Mouse (Mus musculus) brain, embryonic 14.5 days (tissue): ENCODE measurements around the gene Gm7075. TPM values are rescaled to one million over a fixed set of nuclear protein-coding genes. Genes with fewer than 3 reads are reported as not detected.
A peak's percentile ranks its signal among the peaks of the same experiment; 100 is the strongest.
"Not testable (repeated sequence)": the region's sequence is repeated elsewhere in the genome, so short reads cannot be mapped to it uniquely, and the experiment has no call there.

ENCODE experiments used
- DNase-seq: peaks from one replicate; pipeline ENCODE4 v3.0.0-alpha.2; 2011; ENCODE audit warnings: low read depth
- CTCF ChIP-seq: fragments of 200-500 bp; IDR thresholded peaks from 2 replicates; pipeline ENCODE4 v1.5.1; 2012; ENCODE audit warnings: inconsistent platforms, mild to moderate bottlenecking, moderate library complexity, borderline replicate concordance; ENCODE audit not compliant: insufficient read depth, insufficient read length; ENCODE audit errors: extremely low read depth
- POLR2A ChIP-seq: fragments of 200-500 bp; IDR thresholded peaks from 2 replicates; pipeline ENCODE4 v1.6.1; 2012; ENCODE audit warnings: mild to moderate bottlenecking, inconsistent platforms, borderline replicate concordance; ENCODE audit not compliant: poor library complexity, insufficient read depth, insufficient read length, severe bottlenecking; ENCODE audit errors: extremely low read depth
- polyA plus RNA-seq: library from polyadenylated mRNA; depleted of rRNA; stranded (reverse); fragments of >200 nt; gene quantifications from 2 replicates; pipeline ENCODE4 v1.2.3, GENCODE M21; 2012; rRNA removed

Gene Gm7075
- not detected in 2 replicates for polyA plus RNA-seq

DNA sequence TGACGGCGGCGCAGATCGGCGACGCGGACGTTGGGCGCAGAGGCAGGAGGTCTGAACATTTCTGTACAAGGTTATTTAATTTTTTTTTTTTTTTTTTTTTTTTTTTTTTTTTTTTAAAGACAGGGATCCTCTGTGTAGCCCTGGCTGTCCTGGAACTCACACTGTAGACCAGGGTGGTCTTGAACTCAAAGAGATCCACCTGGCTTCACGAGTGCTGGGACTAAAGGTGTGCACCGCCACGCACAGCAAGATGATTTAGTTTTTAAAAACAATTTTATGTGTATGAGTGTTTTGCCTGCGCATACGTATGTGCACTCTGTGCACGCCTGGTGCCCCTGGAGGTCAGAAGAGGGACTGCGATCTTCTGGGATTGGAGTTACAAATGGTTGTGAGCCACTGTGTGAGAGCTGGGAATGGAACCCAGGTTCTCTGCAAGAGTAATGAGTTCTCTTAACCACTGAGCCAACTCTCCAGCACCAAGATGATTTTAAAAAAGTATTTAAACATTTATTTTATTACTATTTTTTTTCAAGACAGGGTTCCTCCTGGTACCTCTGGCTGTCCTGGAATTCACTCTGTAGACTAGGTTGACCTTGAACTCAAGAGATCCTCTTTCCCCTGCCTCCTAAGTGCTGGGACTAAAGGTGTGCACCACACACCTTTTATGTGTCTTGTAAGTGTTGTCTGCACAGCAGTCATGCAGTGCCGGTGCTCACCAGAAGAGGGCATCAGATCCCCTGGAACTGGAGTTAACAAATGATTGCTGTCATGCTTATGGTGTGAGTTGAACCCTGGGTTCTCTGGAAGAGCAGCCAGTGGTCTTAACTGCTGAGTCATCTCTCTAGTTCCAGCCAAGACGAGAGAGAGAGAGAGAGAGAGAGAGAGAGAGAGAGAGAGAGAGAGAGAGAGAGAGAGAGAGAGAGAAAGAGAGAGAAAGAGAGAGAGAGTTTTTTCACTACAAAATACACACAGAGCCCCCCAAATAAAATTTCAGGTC, at the start of gene Gm7075:
TSS of gene Gm7075 (minus strand) at position 51 of the 997 bp plus-strand sequence.
- DNase-seq: peak; percentile 27
- TF ChIP-seq CTCF (peak; percentile 55; the same call in 1 of the 2 replicates), POLR2A (no peak)

DNA sequence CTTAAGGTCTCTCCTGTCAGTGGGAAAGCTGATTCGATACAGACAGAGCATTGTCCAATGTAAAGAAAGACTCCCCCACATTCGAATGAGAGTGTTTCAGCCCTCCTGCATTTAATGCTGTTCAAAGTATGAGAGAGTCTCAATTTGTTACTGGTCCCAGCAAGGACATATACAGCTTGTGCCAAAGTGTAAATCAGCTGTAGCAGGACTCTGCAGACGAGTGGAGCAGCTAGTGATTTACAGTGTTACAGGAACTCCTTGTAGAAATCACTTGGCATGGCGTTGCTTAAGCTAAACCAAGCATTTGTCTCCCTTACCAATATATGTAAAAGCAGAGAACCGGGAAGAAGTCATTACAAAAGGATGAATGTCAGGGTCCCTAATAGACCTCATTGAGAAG, 39.3 kb upstream of the Gm7075 start:
- no peak for DNase-seq
- TF ChIP-seq CTCF: no peak
- no peak for TF ChIP-seq POLR2A

DNA sequence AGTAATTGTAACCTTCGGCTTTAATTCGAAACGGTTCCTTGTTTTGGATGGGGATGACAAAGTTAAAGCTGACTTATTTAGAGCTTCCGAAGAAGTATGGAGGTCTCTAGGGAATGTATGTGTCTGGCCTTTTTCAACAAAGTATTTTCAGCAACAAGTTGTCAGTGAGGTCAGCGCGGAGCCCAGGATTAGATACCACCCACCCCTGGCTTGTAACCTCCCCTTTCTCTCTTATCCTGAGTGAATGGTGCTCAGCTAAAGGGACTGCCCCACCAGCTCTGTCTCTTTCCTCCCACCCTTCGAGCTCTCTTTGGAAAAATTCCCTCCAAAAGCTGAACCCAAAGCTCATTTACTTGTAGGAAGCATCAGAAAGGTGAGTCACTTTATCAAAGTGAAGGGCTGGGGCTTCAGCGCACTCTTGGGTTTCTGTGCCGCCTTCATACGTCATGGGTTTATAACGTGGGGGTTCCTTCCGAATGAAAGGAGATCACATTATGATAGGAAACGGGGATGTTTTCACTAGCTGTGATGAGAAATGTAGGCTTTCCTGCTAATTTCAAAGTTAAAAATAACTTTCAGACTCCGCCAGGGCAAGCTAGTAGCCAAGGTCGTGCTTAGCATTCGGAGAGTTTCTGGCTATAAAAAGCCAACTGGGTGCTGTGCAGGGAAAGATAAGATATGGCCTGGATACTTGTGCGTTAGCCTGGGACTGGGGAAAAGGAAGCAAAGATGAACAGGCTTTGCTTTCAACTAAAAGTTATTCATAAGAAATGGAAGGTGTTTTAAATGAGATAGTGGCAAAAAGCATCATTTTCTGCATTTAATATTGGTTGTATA, 35.9 kb upstream of the Gm7075 start:
- no peak for DNase-seq
- TF ChIP-seq POLR2A: no peak

DNA sequence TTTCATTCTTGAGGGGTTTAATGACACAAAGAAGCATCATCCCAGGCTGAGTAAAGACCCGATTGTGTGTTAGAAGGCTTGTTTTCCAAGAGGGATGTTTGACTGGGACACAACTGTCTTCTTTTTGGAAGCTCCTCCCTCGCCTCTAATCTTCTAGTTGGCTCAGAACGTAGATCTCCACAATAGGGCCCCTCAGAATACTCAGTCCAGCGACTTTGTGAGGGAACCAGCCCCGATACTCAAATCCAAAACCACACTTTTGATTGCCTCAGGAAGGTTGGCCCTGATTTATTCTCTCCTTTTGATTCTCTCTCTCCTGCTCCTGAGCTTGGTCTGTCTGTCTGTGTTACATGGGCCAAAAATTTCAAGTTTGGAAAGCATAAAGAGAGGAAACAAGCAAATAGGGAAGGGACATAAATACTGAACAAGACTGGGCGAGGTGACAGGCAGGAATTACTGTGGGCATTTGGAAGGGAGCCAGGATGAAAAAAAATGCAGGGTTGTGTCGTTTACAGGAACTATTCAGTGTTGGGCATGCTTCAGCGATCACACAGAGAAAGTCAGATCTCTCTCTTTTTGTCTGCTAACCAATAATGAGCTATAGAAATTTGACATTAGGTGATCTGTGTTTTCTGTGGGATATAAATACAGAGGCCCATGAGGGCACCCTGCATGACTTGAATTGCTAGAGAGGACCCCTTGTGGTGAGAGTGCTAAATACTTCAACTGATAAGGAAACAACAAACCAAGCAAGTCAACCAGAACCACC, 33.7 kb upstream of the Gm7075 start:
- TF ChIP-seq POLR2A (no peak), CTCF (peak; percentile 13; the same call in 1 of the 2 replicates)
- DNase-seq: peak; percentile 89

DNA sequence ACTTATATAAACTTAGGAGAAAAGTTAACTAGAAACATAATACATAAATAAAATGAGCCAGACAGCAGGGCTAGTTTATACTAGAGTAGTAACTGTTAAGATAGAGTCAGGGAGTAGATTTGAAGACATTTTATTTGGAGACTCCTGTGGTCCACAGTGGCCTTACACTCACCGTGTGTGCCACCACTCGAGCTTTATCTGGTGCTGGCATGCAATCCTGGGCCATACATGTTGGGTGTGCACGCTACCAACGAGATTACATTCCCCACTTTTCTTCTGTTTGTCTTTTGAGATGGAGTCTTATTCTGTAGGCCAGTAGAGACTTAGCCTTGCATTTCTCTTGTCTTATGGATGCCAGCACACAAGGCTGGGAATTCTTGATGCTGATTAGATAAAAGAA, 32.3 kb upstream of the Gm7075 start:
- no peak for DNase-seq
- TF ChIP-seq CTCF (no peak), POLR2A (no peak)

DNA sequence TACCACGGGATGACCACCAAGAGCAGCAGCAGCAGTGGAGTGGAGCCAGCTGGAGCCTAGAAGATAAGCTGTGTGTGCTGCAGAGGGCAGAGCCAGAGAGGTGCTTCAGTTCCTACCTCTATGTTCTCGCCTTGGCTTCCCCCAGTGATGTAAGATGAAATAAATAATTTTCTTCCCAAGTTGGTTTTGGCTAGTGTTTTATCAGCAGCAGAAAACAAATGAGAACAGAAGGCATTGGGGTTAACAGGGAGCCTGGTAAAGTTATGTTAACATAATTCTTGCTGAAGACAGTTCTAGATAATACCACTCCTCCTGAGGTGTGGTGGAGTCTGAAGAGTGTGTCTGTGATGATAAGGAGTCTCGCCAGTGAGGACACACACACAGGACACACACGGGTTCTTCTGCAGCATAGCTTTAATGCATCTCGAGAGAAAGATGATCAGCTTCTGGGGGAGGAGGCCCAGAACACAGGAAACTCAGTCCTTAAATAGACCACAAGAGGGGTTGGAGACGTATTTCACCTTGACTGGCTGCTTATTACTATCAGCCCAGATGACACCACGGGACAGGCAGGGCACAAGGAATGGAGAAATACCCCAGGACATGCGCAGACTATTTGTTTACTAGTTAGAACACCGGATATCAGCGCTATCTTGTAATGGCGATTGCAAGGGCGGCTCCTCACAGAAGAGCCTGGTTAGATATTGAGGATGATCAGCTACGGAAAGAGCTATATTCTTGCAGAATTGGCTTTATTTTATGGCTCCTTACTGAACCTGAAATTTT, 23.2 kb upstream of the Gm7075 start:
- DNase-seq: not testable (repeated sequence)

DNA sequence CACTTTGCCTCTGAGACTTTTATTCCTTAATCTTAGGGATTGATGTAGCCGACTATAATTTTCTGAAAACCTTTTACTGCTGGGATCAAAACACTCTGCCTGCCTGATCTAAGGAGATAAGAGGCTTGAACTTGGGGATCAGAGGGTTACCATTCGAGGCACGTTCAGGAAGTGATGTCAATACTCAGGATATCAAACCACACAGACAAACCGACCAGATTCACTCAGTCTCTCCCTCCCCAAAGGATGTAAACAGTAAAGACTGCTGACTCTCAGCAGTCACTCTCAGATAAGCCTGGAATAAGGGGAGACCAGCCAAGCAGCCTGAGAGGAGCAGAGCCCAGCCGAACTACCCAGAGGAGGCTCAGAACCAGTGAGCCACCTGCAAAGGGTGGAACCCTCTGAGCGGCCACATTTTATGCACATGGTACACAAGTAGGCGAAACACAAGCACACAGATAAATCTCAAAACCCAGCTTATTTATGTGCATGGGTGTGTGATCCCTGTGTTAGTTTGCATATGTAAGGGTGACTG, 18.2 kb upstream of the Gm7075 start:
- DNase-seq: no peak
- TF ChIP-seq CTCF (no peak), POLR2A (no peak)

DNA sequence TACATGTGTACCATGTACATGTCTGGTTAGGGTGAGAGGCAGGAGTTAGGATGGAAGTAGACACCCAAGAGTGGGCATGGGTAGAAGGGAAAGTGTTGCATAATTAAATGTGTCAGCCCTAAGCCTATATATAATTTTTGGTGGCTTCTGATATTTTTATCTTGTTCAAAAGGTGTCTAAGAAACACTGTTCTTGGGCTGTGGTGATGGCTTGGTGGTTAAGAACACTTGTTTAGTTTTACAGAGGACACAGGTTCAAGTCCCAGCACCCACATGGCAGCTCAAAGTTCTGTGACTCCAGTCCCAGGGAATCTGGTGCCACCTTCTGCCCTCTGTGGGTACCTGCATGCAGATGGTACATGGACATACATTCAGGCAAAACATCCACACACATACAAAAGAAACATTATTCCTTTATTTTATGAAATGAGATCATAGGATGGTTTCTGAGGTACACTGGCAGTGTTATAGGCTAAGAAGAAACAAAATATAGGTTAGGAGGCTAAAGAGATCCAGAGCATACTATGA, 17.2 kb upstream of the Gm7075 start:
- no peak for DNase-seq
- no peak for TF ChIP-seq POLR2A
- no peak for TF ChIP-seq CTCF

DNA sequence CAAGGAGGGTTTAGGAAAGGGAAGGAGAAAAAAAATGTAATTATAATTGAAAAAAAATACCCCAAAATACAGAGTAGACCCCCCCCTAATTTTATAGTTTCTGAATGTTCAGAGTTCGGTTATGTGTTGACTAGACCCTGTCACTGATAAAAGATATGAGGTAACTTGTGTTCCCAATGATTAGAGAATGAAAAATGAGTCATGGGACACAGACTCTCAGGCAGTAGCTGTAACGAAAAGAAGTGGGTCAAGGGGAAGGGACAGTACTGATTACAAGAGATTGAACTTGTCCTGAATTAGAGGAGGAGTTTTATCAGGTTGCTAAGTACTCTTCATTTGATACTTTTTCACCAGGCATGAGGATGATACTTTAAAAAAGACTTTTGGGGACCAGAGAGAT, 11.3 kb upstream of the Gm7075 start:
- no peak for DNase-seq
- no peak for TF ChIP-seq POLR2A
- TF ChIP-seq CTCF: no peak

DNA sequence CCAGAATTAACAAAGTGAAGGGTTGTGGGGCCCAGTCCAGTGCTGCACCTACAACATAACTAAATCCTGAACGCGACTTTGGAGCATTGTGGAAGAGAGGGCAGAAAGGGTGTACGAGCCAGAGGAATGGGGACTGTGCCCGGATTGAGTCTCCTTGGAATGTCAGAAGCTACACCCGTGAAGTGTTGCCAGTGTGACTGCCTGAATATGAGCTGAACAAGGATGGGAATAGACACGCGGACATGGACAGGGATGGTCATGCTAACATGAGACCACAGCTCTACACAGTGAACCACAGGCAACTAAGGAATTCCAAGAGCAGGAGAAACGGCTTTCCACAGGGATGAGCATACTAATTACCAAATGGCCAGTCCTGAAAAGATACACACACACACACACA, 10.5 kb upstream of the Gm7075 start:
- TF ChIP-seq POLR2A (no peak), CTCF (no peak)
- no peak for DNase-seq
